Mouse (Mus musculus): ENCODE data around the gene Bnip2.
"Not testable (repeated sequence)": the region's sequence is repeated elsewhere in the genome, so short reads cannot be mapped to it uniquely, and the experiment has no call there.

The Bnip2 gene

GRCm38 (mm10) chr9:70010781-70011473 is 21.7 kb downstream of the Bnip2 start:
- no peak for DNase-seq (ENCODE audit: low read depth, low spot score)

GRCm38 (mm10) chr9:70011537-70012407 is 22.5 kb downstream of the Bnip2 start:
- DNase-seq (ENCODE audit: low read depth, low spot score): no peak

GRCm38 (mm10) chr9:70012408-70012901 is 23.2 kb downstream of the Bnip2 start, which contains the start of gene Gtf2a2:
Gene Gtf2a2, plus strand, starts transcription at chr9:70012550.
- peak; percentile 78 for DNase-seq (ENCODE audit: low read depth, low spot score)

- no peak for DNase-seq (ENCODE audit: low read depth, low spot score)
Measured at GRCm38 (mm10) chr9:70015632-70016031, 26.4 kb downstream of the Bnip2 start.

- no peak for DNase-seq (ENCODE audit: low read depth, low spot score)
Measured at GRCm38 (mm10) chr9:70018879-70019278, 29.6 kb downstream of the Bnip2 start.

GRCm38 (mm10) chr9:70021610-70022009 is 32.3 kb downstream of the Bnip2 start:
- no peak for DNase-seq (ENCODE audit: low read depth, low spot score)

- DNase-seq (ENCODE audit: low read depth, low spot score): no peak
Measured at GRCm38 (mm10) chr9:70022083-70022482, 32.8 kb downstream of the Bnip2 start.

GRCm38 (mm10) chr9:70023615-70024014 is 34.3 kb downstream of the Bnip2 start:
- not testable (repeated sequence) for DNase-seq (ENCODE audit: low read depth, low spot score)

GRCm38 (mm10) chr9:70024648-70025047 is 35.4 kb downstream of the Bnip2 start:
- DNase-seq (ENCODE audit: low read depth, low spot score): no peak

- DNase-seq (ENCODE audit: low read depth, low spot score): no peak
Measured at GRCm38 (mm10) chr9:70025365-70026012, 36.2 kb downstream of the Bnip2 start.

GRCm38 (mm10) chr9:70032167-70032566 is 42.9 kb downstream of the Bnip2 start:
- DNase-seq (ENCODE audit: low read depth, low spot score): no peak

- DNase-seq (ENCODE audit: low read depth, low spot score): no peak
Measured at GRCm38 (mm10) chr9:70033056-70033455, 43.8 kb downstream of the Bnip2 start.

- no peak for DNase-seq (ENCODE audit: low read depth, low spot score)
Measured at GRCm38 (mm10) chr9:70034702-70035101, 45.4 kb downstream of the Bnip2 start.

GRCm38 (mm10) chr9:70036646-70037045 is 47.4 kb downstream of the Bnip2 start:
- no peak for DNase-seq (ENCODE audit: low read depth, low spot score)

GRCm38 (mm10) chr9:70037988-70038387 is 48.7 kb downstream of the Bnip2 start, which contains the start of gene Gcnt3:
Gene Gcnt3, minus strand, starts transcription at chr9:70038088.
- DNase-seq (ENCODE audit: low read depth, low spot score): no peak

GRCm38 (mm10) chr9:70039597-70040385 is 50.5 kb downstream of the Bnip2 start:
- DNase-seq (ENCODE audit: low read depth, low spot score): no peak

GRCm38 (mm10) chr9:70040570-70040969 is 51.3 kb downstream of the Bnip2 start:
- no peak for DNase-seq (ENCODE audit: low read depth, low spot score)

GRCm38 (mm10) chr9:70042137-70042536 is 52.9 kb downstream of the Bnip2 start:
- DNase-seq (ENCODE audit: low read depth, low spot score): no peak

- DNase-seq (ENCODE audit: low read depth, low spot score): no peak
Measured at GRCm38 (mm10) chr9:70042935-70043334, 53.7 kb downstream of the Bnip2 start.

- DNase-seq (ENCODE audit: low read depth, low spot score): no peak
Measured at GRCm38 (mm10) chr9:70044865-70045264, 55.6 kb downstream of the Bnip2 start.

- no peak for DNase-seq (ENCODE audit: low read depth, low spot score)
Measured at GRCm38 (mm10) chr9:70046255-70046654, 57.0 kb downstream of the Bnip2 start.
